Mouse (Mus musculus) lung, adult 2 months (tissue): Measurements from ENCODE around the gene Pxn.

Source experiments
- CTCF ChIP-seq: fragments of 200-500 bp; IDR thresholded peaks from 2 replicates; pipeline ENCODE4 v1.5.1; 2011; ENCODE audit warnings: mild to moderate bottlenecking, low read length, control low read depth; ENCODE audit not compliant: insufficient read depth
- POLR2A ChIP-seq: fragments of 200-500 bp; IDR thresholded peaks from 2 replicates; pipeline ENCODE4 v1.6.1; 2011; ENCODE audit warnings: low read depth, mild to moderate bottlenecking, control low read depth, low read length, borderline replicate concordance; ENCODE audit errors: extremely low read depth

GRCm38 (mm10) chr5:115517501-115517900 is 11.0 kb downstream of the Pxn start:
- TF ChIP-seq CTCF = no peak
- TF ChIP-seq POLR2A = no peak
